Mouse (Mus musculus) liver, embryonic 14.5 days (tissue): ENCODE results near the gene Itgae. TPM values are rescaled to one million over a fixed set of nuclear protein-coding genes. Genes with fewer than 3 reads are reported as not detected.

Experiments
- ATAC-seq: fragments of 200-750 bp; cut with Nextera tagmentation; 2 replicates; pipeline ENCODE4 v1.8.0; 2017; ENCODE audit warnings: moderate number of reproducible peaks, mild to moderate bottlenecking, moderate library complexity; ENCODE audit not compliant: insufficient read depth
- DNase-seq, 3 experiments: peaks; one replicate each; pipeline ENCODE4 v3.0.0-alpha.2; 2012 to 2013; ENCODE audit warnings: low read depth in 3 of 3, low spot score in 3 of 3
- H3K27ac ChIP-seq: fragments of 300-500 bp; sonication (generic); 2 replicates; pipeline ENCODE4 v1.5.1; 2014; ENCODE audit warnings: moderate library complexity, mild to moderate bottlenecking, control low read depth, inconsistent platforms
- H3K27me3 ChIP-seq: fragments of 300-500 bp; sonication (generic); 2 replicates; pipeline ENCODE4 v1.6.1; 2014; ENCODE audit warnings: mild to moderate bottlenecking, low read length, moderate library complexity; ENCODE audit not compliant: control insufficient read depth, insufficient read depth
- H3K36me3 ChIP-seq: fragments of 300-500 bp; sonication (generic); replicated peaks from 2 replicates; pipeline ENCODE4 v1.6.1; 2014; ENCODE audit warnings: low read depth; ENCODE audit not compliant: control insufficient read depth, insufficient read depth
- H3K4me1 ChIP-seq, 2 experiments: fragments of 200-500 bp in 1 of 2; fragments of 300-500 bp in 1 of 2; sonication (generic) in 1 of 2; replicated peaks; 2 replicates each; pipeline ENCODE4 v1.6.1; 2012 to 2014; ENCODE audit warnings: antibody characterized with exemption in 1 of 2, inconsistent platforms in 1 of 2, low read length in 1 of 2; ENCODE audit not compliant: control insufficient read depth in 2 of 2, insufficient read depth in 2 of 2
- H3K4me2 ChIP-seq: fragments of 300-500 bp; sonication (generic); 2 replicates; pipeline ENCODE4 v1.6.1; 2014; ENCODE audit warnings: low read depth, mild to moderate bottlenecking, control low read depth, moderate library complexity
- H3K4me3 ChIP-seq, 2 experiments: fragments of 200-500 bp in 1 of 2; fragments of 300-500 bp in 1 of 2; sonication (generic) in 1 of 2; 2 replicates each; pipeline ENCODE4 v1.5.1; 2012 to 2014; ENCODE audit warnings: low read depth in 2 of 2, low read length in 2 of 2, mild to moderate bottlenecking in 2 of 2, control low read depth in 1 of 2, inconsistent platforms in 1 of 2, moderate library complexity in 1 of 2; ENCODE audit not compliant: insufficient read depth in 1 of 2
- H3K9ac ChIP-seq: fragments of 300-500 bp; sonication (generic); replicated peaks from 2 replicates; pipeline ENCODE4 v1.6.1; 2014; ENCODE audit warnings: mild to moderate bottlenecking, control low read depth, moderate library complexity
- H3K9me3 ChIP-seq: fragments of 300-500 bp; sonication (generic); 2 replicates; pipeline ENCODE4 v1.6.1; 2016; ENCODE audit warnings: low read length, mixed read lengths; ENCODE audit not compliant: control insufficient read depth
- CTCF ChIP-seq: IDR thresholded peaks from 2 replicates; pipeline ENCODE4 v1.5.1; 2016; ENCODE audit warnings: antibody characterized with exemption, low read depth, control low read depth
- EP300 ChIP-seq: IDR thresholded peaks from 2 replicates; pipeline ENCODE4 v1.6.1; 2016; ENCODE audit warnings: antibody characterized with exemption, low read depth
- WGBS: fragments of 180-500 bp; shearing (Covaris S2); extraction: QIAGEN DNeasy Blood & Tissue Kit; methylation state at CpG from one replicate; pipeline ENCODE4 v1.1.7; 2014; ENCODE audit not compliant: insufficient replicate concordance; 5-methylcytosine and 5-hydroxymethylcytosine counted together
- polyA plus RNA-seq, 2 experiments: library from polyadenylated mRNA; depleted of rRNA in 1 of 2; stranded (reverse) in 1 of 2; unstranded in 1 of 2; fragments of >200 nt; fragmentation: Nextera tagmentation in 1 of 2; extraction: Ambion mirVana in 1 of 2; gene quantifications; 2 replicates each; pipeline versions ENCODE4 v1.2.1 to v1.2.3; 2012 to 2014

Itgae gene
- polyA plus RNA-seq, 2 experiments: 0.03 TPM

DNA sequence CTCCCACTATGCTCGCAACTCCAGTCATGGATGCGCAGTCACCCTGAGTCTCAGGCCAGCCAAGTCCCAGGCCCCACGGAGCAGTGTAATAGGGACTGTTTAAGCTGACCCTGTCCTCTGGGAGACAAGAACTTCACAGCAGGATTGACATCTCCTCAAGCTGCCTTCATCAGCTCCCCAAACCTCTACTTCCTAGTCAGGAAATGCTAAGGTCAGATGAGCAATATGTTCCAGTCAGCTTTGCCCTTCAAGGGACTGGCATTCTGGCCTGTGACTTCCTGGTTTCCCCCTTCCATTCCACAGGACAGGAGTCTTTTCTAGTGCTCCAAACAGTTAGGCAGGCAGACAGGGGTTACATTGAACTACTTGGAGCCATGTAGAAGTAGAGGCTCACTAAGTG lies 19.6 kb downstream of the Itgae start:
- Histone ChIP-seq H3K36me3 (no peaks in the 10 kb centered on the region), H3K4me1 (peaks cover 0 to 13% of the 10 kb centered on the region in 2 experiments; a peak in 2 of 4 replicates), H3K4me3 (no peak overlapping the region), H3K4me2 (no peak overlapping the region), H3K27me3 (no peaks in the 10 kb centered on the region), H3K9me3 (no peaks in the 10 kb centered on the region), H3K9ac (no peak overlapping the region), H3K27ac (no peak overlapping the region)
- ATAC-seq (no peak), DNase-seq (no peak)
- TF ChIP-seq CTCF: no peak
- no peak for TF ChIP-seq EP300
- WGBS: 55% methylated on average over 3 of the region's 3 CpGs

DNA sequence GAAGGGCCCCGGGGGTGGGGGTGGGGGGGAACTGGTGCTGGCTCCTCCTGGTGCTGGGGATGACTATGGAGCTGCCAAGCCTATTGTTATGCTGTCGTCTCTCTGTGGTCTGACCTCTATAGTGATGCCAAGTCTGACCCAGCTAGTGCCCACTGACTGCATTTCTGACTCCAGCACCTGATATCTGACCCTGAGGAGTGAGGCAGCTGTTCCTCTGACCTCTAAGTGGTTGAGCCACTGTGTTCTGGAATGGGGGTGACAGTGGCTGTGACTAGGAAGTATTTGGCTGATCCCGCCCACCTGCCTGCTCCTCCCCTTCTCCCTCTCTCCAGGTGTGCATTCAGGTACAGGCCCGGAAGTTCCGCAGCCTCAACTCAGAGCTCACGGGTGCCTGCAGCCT lies 21.0 kb downstream of the Itgae start:
- TF ChIP-seq CTCF (no peak), EP300 (no peak)
- WGBS: 61% methylated on average over 6 of the region's 6 CpGs
- H3K36me3 ChIP-seq: no peaks in the 10 kb centered on the region
- H3K4me1 ChIP-seq: peaks cover 0 to 13% of the 10 kb centered on the region in 2 experiments; a peak in 2 of 4 replicates
- H3K4me2 ChIP-seq: no peak overlapping the region
- no peak overlapping the region for H3K9ac ChIP-seq
- H3K27me3 ChIP-seq: no peaks in the 10 kb centered on the region
- H3K27ac ChIP-seq: no peak overlapping the region
- DNase-seq (no peak), ATAC-seq (no peak)
- H3K4me3 ChIP-seq: no peak overlapping the region
- H3K9me3 ChIP-seq: no peaks in the 10 kb centered on the region

DNA sequence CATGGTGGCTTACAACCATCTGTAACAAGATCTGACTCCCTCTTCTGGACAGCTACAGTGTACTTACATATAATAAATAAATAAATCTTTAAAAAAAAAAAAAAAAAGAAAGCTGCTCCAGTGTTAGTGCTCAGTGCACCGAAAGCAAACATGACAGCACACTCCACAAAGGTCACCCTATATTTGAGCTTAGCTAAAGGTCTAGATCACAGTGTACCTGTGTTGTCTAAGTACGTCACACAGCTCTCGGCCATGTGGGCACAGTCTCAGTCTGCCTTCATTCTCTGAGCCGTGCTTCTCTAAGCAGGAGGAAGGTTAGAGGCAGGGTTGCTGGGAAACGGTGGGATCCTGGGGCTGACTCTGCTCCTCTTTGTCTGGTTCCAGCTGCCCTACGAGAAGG lies 36.1 kb downstream of the Itgae start:
- WGBS: 83% methylated on average over 6 of the region's 6 CpGs
- ATAC-seq: peak; percentile 8; the same call in 1 of the 2 replicates
- no peak overlapping the region for H3K9ac ChIP-seq

DNA sequence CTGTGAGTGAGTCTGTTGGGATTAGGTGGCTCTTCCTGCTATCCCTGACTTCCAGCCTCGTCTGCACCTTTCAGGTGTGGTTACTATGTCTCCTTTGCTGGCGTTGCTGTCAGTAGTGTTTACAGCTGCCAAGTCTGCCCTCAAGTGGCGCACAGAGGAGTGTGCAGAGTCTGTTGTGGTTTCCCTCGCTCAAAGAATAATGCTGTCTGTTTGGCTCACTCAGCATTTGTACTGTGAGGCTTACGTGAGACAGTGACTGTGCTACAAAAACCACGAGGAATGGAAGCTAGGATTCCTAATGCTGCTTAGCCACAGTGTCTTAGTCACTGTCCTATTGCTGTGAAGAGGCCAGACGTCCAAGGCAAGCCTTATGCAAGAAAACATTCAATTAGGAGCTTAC lies 40.6 kb downstream of the Itgae start:
- TF ChIP-seq CTCF (peak; percentile 62), EP300 (no peak)
- DNase-seq (no peak), ATAC-seq (no peak)
- Histone ChIP-seq H3K9ac (no peak overlapping the region), H3K4me3 (no peak overlapping the region), H3K4me2 (no peak overlapping the region), H3K4me1 (peaks cover 13 to 18% of the 10 kb centered on the region in 2 experiments), H3K27me3 (no peaks in the 10 kb centered on the region), H3K9me3 (no peaks in the 10 kb centered on the region), H3K36me3 (peaks cover 20% of the 10 kb centered on the region), H3K27ac (no peak overlapping the region)
- WGBS: 46% methylated on average over 7 of the region's 7 CpGs

More for the DNA sequence above, 36.1 kb downstream of the Itgae start:
- peaks cover 1% of the 10 kb centered on the region for H3K36me3 ChIP-seq
- no peaks in the 10 kb centered on the region for H3K27me3 ChIP-seq
- TF ChIP-seq CTCF (no peak), EP300 (no peak)
- no peaks in the 10 kb centered on the region for H3K9me3 ChIP-seq
- no peak overlapping the region for H3K4me3 ChIP-seq
- H3K4me1 ChIP-seq: no peaks in the 10 kb centered on the region
- no peak for DNase-seq
- H3K27ac ChIP-seq: no peak overlapping the region
- no peak overlapping the region for H3K4me2 ChIP-seq

DNA sequence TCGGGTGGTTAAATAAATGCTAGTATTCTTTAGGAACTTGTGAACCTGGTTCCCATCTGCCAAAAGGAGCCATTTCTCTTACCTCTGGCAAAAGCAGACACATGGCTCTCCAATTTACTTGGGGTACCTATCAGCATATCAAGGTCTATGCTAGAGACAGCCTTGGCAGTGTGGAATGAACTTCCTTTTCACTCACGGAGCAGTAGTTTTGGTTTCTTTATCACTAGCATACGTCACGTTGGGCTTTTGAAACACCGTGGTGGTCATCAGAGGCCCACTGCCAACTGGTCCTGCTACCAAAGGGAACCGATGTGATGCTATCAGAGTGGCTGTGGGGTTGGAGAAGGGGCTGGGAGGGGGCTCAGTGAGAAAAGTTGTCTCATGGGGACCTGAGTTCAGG lies 42.6 kb downstream of the Itgae start:
- H3K4me3 ChIP-seq: no peak overlapping the region
- peaks cover 21 to 27% of the 10 kb centered on the region in 2 experiments for H3K4me1 ChIP-seq
- no peak for ATAC-seq
- H3K9ac ChIP-seq: no peak overlapping the region
- H3K9me3 ChIP-seq: no peaks in the 10 kb centered on the region
- peaks cover 24% of the 10 kb centered on the region for H3K36me3 ChIP-seq
- WGBS: 45% methylated on average over 6 of the region's 6 CpGs
- DNase-seq: no peak
- H3K27me3 ChIP-seq: no peaks in the 10 kb centered on the region
- no peak overlapping the region for H3K4me2 ChIP-seq
- no peak overlapping the region for H3K27ac ChIP-seq
- TF ChIP-seq CTCF (no peak), EP300 (no peak)
